Mouse (Mus musculus): Measurements from ENCODE around the gene Igfbp3. TPM values are rescaled to one million over a fixed set of nuclear protein-coding genes. Genes with fewer than 3 reads are reported as not detected.
"Not testable (repeated sequence)": the region's sequence is repeated elsewhere in the genome, so short reads cannot be mapped to it uniquely, and the experiment has no call there.

Igfbp3 gene
- 12.6 and 13.9 TPM in 2 replicates for polyA plus RNA-seq (2012; rRNA removed)

DNA sequence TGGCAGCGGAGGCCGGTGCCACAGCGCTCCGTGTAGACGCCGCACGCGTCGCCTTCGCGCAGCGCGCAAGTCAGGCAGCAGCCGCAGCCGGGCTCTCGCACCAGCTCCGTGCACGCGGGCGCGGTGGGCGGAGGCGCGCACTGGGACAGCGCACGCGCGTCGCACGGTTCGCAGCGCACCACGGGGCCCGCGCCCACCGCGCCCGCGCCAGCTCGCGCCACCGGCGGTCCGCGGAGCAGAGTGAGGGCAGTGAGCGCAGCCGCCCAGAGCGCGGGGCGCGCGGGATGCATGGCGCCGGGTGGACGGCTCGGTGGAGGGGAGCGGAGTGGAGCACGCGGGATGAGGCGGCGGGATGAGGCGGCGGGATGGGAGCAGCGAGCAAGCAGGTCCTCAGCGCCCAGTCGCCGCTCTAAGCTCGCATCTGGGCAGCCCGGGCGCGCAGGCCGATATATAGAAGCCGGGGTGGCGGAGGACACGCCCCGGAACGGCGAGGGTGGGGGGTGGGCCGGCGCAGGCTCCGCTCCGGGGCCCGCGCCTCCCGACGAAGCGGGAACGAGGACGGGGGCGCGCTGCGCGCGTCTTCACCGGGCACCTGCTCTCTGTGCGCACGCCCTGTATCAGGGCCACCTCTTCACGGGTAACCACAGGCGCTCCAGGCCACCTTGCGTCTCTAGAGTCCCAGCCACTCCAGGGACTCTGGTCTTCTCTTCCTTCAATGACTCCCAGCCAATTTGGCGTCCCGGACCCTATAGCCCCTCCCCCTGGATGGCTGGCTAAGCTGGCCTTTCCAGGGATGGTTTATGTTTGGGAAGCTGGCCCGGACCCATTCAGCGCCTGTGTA, at the start of gene Igfbp3:
Gene Igfbp3, minus strand, starts transcription at position 423 of the 841 bp plus-strand sequence.
- DNase-seq (ENCODE audit: extremely low spot score in 1 of 2, low spot score in 1 of 2) = peak; percentile 61 to 85

DNA sequence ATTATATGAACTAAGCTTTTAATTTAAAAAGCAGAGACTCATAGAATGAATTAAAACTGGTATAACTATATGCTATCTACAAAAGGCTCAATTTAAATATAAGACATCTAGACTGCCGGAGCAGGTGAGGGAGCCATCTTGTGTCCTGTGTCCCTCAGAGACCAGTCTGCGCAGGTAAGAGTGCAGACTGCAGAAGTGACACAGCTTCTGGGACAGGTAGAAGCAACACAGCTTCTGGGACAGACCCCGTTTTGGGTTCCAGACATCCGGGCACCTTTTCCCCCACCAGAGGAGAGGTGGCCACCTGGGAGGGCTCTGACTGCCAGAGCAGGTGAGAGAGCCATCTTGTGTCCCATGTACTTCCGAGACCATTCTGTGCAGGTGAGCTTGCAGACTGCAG, 37.1 kb upstream of the Igfbp3 start:
- no peak for DNase-seq (ENCODE audit: extremely low spot score in 1 of 2, low spot score in 1 of 2)

DNA sequence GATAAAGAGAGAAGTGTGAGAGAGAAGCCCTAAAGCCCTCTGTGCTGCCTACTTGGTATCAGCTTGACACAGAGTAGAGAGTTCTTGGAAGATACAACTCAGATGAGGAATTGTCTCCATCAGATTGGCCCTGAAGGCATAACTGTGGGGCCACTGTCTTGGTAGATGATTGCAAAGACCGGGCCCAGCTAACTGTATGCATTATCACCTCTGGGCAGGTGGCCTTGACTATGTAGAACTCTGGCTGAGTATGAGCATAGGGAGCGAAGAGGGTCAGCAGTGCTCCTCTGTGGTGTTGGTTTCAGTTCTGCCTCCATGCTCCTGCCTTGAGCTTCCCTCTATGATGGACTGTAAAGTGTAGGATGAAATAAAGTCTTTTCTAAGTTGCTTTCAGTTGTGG, 36.7 kb upstream of the Igfbp3 start:
- no peak for DNase-seq (ENCODE audit: extremely low spot score in 1 of 2, low spot score in 1 of 2)

DNA sequence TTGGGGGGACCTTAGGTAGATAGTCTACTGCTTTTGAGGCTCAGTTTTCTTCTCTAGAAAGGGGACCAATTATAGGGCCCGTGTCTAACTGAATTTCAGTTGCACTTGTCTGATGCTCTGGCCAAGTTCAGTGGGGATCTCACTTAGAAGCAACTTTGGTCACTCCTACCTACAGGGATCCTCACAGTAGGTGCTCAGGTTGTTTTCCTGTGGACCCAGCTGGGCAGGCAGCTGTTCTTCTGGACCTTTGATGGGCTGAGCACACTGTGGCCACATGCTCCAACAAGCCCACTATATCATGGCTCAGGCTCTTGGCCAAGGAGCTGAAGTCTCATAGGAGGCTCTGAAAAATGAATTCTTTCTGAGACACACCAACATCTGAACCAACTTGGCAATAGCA, 31.1 kb upstream of the Igfbp3 start:
- no peak for DNase-seq (ENCODE audit: extremely low spot score in 1 of 2, low spot score in 1 of 2)

DNA sequence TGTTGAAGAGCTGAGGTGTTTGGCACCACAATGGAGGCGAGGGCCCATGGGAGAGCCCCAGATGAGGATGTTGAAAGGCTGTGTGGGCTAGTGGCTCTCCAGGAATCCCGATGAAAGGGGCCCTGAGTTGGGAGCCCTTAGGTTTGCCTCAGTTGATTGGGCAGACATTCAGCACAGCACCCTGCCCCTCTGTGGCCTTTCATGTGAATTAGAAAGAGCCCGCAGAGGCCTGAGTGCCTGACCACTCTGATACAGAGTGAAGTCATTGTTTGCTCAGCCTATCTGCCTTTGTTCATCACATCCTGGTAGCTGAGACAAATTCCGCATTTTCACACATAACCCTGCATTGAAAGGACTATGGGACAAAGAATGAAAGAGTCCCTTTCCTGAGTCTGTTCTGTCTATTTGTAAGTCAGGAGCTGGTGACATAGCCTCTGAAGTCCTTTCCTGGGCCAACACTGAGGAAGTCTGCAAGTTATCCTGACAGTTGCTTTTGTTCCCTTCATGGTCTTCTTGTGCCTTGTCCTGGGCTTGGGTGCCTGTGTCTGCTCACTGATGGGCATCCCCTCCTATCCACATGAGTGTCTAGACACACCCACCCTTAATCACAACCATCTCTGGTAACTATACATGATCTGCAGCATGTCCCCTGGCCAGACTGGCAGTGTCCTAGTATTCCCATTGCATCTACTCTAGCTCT, 25.5 kb upstream of the Igfbp3 start:
- no peak for DNase-seq (ENCODE audit: extremely low spot score in 1 of 2, low spot score in 1 of 2)

DNA sequence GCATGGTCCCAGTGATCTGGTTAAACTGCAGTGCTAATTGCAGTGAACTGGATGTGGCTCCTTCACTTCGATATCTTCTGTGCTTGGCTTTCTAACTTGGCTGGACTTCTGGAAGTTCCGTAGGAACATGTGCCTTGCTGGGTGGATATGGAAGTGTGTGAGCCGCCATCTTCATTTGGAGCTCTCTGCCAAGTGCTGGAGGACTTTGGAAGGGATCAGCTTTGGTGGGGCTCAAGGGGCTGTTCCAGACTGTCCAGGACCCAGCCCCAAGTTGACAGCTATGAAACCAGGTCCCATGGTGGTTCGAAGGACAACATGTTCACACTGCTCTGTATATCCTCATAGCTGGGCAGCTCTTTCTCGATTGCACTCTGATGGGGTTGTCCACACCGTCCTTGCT, 24.8 kb upstream of the Igfbp3 start:
- DNase-seq (ENCODE audit: extremely low spot score in 1 of 2, low spot score in 1 of 2) = no peak

DNA sequence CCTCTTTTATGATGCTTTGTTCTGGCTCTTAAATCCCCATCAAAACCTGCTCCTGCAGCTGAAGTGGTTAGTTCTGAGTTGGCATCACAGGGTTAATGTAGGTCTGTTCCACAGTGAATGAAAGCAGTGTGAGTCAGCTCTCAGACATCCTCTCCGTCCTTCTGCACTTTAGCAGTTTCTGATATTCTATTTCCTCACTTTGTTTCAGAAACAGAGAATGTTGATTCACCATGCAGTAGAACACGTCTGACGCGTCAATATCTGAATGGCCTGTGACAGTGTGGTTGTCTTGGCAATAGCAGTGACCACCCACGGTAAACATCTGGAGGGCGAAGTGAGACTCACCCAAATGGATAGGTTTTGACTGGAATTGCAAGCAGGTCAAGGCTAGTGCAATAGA, 24.0 kb upstream of the Igfbp3 start:
- peak in 1 of 2 experiments; percentile 20 for DNase-seq (ENCODE audit: extremely low spot score in 1 of 2, low spot score in 1 of 2)

DNA sequence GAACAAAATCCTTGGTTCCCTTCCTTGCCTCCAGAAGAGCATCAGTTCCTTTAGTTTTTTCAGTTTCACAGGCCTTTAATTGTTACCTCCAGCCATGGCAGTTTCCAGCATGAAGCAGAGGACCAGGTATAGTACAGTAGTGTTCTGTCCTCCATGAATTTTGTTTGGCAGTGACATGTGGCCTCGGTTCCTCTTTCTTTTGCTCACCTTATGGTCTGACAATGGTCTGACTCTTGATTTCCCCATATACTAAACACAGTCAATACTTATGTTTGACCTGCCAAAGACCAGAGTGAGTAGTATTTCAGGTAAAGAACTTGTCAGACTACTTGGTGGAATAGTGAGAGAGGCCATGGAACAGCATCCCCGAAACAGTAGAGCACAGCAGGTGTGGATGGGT, 23.0 kb upstream of the Igfbp3 start:
- no peak for DNase-seq (ENCODE audit: extremely low spot score in 1 of 2, low spot score in 1 of 2)

DNA sequence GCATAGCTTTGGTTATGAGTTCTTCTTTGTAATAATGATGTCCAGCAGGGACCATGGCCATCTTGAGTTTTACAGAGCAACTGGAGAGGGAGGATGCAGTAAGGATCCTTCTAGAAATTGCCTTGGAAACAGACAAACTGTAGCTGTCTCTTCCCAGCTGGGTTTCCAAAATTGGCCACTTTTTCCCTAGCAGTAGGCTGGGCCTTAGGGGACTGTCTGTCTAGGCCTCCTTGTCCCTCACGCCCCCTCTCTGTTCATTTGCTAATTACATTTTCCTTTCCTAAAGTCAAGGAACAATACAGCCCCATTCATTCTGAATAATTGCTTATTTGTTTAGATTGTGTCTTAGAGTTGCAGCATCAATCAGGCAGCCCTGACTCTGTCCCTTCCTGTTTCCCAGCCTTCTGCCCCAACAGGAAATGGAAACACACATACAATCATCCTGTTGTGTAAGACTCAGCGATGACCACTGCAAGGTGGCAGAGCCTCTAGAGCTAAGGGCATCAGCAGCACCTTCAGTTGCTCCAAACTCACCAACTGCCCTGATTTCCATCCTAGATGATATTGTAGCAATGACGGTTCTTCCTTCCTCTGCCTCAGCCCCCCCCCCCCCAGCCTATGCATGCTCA, 21.4 kb upstream of the Igfbp3 start:
- no peak for DNase-seq (ENCODE audit: extremely low spot score in 1 of 2, low spot score in 1 of 2)

DNA sequence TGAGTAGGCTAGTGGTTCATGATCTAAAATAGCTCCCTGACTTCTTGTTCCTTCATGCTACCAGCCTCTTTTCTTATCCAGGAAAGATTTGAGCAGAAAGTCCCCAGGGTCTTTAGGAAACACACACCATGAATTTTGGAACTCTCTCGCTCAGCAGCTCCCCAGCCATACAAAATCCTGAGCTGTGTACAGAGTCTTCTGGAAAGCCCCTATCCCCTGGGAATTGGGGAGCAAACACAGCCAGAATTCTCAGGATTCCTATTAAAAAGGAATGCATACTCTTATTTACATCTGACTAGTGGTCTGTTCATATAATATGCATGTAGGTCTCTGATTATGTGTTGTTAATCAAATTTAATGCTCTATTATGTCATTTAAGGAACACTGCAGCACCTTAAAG, 20.7 kb upstream of the Igfbp3 start:
- DNase-seq (ENCODE audit: extremely low spot score in 1 of 2, low spot score in 1 of 2) = no peak

DNA sequence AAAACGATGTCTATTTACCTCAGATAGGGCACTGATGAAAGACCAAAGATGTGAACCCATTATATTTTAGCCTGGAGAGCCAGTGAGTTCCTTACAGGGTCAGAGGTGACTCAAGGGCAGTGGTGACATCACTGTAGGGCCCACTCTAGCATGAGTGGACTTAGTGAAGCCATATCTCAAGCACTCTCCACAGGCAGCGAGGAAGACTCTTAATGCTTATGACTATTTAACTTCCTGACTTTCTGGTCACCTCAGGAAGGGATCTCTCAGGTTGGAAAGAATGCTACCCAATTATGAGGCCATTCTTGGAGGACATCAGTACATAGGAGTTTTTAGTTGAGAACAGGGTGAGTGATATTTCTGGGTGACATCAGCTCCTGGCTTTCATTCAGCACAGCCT, 19.6 kb upstream of the Igfbp3 start:
- no peak for DNase-seq (ENCODE audit: extremely low spot score in 1 of 2, low spot score in 1 of 2)

DNA sequence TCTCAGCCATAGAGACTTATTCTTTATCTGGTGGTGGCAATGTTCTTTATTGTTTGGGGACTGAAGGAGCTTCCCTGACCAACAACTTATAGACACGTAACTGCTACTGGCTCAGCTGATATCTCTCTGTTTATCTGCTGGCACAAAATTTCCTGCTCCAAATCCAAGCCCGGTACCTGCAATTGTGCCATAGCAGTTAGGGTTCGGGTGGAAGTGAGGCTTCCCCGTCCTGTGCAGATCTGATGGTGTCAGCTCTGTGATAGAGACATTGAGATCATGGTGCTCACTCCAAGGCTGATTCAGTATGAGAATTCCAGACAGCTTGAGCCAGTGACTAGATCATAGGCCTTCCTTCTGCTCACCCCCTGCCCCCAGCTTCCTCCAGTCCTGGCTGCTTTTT, 18.2 kb upstream of the Igfbp3 start:
- DNase-seq (ENCODE audit: extremely low spot score in 1 of 2, low spot score in 1 of 2) = no peak

DNA sequence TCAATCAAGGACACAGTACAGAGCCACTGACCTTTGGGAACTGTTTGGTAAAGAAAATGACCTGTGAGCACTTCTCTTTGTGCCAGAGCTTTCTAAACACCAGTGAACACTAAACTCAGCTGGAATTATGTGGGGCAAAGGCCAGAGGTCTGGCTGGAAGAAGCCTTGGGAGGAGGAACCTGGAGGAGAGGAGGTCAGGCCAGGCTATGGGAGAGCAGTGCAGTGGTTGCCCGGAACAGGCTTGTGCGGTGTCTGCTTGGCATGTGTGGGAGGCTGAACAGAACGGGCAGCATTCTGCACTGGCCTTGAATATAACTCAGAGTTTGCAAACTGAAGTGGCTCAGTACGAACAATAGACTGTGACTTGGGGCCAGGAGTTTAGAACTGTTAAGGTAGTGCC, 16.3 kb upstream of the Igfbp3 start:
- no peak for DNase-seq (ENCODE audit: extremely low spot score in 1 of 2, low spot score in 1 of 2)

DNA sequence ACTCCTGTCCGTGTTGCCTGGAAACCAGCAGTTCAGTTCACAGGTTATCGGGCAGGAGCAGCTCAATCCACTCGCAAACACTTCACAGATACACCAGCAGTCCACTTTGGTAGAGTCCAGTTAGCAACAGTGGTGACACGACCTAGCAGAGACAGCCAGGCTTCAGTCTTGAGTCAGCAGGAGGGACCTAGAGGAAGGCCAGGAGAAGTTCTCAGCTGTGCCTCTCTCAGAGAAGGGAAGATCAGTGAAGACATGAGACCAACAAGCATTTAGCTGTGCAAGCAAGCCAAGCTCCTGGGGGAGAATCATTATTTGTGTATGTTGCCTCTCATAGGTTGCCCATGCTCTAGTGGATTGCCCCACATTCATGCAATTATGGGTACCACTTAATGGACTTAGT, 14.4 kb upstream of the Igfbp3 start:
- no peak for DNase-seq (ENCODE audit: extremely low spot score in 1 of 2, low spot score in 1 of 2)

DNA sequence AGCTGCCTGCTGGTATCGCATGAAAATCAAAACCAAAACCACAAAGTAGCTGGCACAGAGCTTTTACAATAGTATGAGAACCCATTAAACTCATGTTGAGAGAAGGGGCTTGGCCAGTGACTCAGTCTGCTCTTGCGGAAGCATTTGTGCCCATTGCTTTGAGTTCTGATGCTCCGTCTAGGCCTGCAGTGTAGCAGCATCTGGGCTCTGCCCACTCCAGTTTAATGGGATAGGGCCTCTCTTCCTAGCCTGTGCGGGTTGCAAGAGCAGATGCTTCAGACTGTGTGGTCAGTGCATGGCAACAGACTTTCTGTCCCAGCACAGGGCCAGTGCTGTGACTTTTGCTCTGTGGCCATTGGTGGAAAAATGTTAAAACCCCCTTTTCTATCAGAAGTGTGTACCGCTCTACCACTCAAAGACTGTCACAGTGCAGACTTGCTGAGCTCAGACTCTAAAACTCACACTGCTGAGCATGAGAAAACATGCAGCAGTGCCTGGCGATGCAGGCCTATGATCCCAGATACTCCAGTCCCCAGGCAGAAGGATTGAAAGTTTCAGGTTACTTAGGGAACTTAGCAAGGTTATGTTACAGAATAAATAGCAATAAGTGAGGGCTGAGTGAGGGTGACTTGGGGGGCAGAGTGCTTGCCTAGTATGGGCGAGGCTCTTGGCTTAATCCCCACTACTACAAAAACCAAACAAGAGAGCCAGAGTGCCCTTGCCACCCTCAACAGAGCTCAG, 13.3 kb upstream of the Igfbp3 start:
- DNase-seq (ENCODE audit: extremely low spot score in 1 of 2, low spot score in 1 of 2) = no peak

DNA sequence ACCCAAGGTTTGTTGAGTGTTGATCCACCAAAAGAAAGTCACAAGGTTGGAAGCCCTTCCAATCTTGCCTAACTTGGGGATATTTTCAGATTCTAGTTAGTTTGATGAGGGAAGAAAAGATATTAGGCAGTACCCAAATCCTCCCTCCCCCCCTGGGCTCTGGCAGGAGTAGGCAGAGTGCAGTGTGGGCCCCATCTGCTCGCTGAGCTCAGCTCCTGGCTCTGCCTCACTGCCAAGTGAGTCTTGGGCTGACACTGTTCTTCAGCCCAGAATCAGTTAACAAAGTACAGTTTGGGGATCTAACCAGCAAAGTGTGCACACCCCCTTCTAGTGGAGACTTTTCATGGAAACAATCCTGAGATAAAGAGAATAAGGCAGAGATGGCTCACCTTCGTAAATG, 12.5 kb upstream of the Igfbp3 start:
- DNase-seq (ENCODE audit: extremely low spot score in 1 of 2, low spot score in 1 of 2) = peak in 1 of 2 experiments; percentile 44

DNA sequence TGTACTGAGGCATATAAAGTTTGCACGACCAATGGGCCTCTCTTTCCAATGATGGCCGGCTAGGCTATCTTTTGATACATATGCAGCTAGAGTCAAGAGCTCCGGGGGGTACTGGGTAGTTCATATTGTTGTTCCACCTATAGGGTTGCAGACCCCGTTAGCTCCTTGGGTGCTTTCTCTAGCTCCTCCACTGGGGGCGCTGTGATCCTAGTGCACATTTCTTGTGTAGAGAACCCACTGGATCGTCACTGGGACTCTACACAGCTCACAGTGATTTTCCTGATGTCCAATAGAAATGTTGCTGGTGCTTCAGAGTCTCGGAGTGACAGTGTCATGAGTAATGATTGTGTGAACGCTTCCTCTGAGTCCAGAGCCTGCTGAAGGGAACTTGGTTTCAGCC, 8.1 kb upstream of the Igfbp3 start:
- DNase-seq (ENCODE audit: extremely low spot score in 1 of 2, low spot score in 1 of 2) = not testable (repeated sequence)

DNA sequence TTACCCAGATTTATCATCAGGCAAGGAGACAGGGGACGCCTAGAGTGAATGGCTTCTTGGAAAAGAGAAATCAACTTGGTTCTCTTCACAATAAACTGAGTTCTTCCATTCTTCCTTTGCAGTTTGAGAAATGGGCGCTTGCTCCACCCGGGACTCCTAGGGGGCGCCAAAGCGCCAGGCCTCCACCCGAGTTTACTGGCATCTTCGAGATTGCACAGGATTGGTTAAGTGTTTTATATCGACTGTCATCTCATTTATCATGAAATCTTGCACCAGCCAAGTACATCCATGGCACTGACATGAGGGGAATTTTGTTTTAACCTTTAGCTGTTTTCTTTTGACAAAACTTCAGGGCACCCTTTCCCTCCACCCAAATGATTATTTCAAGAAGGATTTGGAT, 2.0 kb upstream of the Igfbp3 start:
- peak; percentile 39 to 84 for DNase-seq (ENCODE audit: extremely low spot score in 1 of 2, low spot score in 1 of 2)

DNA sequence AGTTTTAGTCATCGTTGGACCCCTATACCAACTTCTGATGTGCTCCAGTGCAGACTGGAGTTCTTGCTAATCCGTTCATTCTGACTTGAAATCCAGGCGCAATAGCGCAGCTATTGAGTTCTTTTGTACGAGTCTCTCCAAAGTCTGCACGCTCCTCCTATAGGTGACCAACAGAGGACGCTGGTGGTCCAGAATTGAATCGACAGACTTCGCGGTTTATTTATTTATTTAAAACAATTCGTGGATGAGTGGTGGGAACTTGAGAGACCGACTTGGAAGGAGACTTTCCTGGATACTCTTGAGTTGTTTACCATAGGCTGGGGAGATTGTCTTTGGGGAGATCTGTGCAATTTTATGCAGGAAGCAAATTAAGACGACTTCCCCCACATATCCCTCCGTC, 1.0 kb upstream of the Igfbp3 start:
- peak; percentile 32 to 81 for DNase-seq (ENCODE audit: extremely low spot score in 1 of 2, low spot score in 1 of 2)

DNA sequence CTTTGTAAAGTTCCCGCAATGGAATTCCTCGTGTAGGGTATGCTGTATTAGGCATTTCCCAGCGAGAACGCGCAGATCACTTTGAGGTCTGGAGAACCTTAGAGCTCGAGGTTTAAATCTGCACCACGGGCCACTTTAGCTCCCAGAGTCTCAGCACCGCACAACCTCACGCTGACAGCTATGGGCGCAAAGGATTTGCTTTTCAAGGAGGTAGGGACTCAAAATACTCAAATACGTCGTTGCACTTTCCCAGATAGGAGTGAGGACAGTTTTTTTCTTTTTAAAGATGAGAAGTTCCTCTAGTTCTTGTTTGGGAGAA, 578 bp upstream of the Igfbp3 start:
- DNase-seq (ENCODE audit: extremely low spot score in 1 of 2, low spot score in 1 of 2) = peak in 1 of 2 experiments; percentile 38

DNA sequence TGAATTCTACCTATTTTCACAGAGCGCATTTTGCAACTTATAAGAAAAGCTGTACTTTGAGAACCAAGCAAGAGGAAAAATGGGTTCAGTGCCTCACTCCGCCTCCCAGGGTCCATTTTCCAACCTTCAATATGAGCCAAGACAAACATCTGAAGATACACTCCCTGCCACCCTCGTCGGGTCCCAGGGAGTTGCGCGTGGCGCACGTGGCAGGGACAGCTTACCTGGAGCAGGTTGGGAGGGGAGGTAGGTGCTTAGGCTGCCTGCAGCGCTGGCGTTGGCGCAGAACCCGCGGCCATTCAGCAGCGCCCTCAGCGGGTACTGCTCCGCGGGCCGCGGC, 592 bp downstream of the Igfbp3 start:
- no peak for DNase-seq (ENCODE audit: extremely low spot score in 1 of 2, low spot score in 1 of 2)

All from frontal cortex, adult 2 months (tissue).